Mouse (Mus musculus): Measurements from ENCODE around the gene Lrrc66.
"Not testable (repeated sequence)": the region's sequence is repeated elsewhere in the genome, so short reads cannot be mapped to it uniquely, and the experiment has no call there.

GRCm38 (mm10) chr5:73584011-73584410, 48.3 kb downstream of the Lrrc66 start:
- not testable (repeated sequence) for TF ChIP-seq CTCF (conservative IDR thresholded peaks at IDR 0.05 in 1 of 2, IDR thresholded peaks at IDR 0.05 in 1 of 2; ENCODE audit: low read depth in 2 of 2, low read length in 2 of 2); MXI1 (IDR thresholded peaks at IDR 0.05; ENCODE audit: low read depth, low read length)

Measured in CH12.LX (cell line).